Mouse (Mus musculus): ENCODE data around the gene Git1.
"Not testable (repeated sequence)": the region's sequence is repeated elsewhere in the genome, so short reads cannot be mapped to it uniquely, and the experiment has no call there.

Git1 gene

GRCm38 (mm10) chr11:77519043-77519442 lies 25.7 kb downstream of the Git1 start, which contains the start of gene Gm10392:
Gene Gm10392 (minus strand): TSS chr11:77519198.
- DNase-seq (ENCODE audit: low spot score in 2 of 2) = no peak

DNA sequence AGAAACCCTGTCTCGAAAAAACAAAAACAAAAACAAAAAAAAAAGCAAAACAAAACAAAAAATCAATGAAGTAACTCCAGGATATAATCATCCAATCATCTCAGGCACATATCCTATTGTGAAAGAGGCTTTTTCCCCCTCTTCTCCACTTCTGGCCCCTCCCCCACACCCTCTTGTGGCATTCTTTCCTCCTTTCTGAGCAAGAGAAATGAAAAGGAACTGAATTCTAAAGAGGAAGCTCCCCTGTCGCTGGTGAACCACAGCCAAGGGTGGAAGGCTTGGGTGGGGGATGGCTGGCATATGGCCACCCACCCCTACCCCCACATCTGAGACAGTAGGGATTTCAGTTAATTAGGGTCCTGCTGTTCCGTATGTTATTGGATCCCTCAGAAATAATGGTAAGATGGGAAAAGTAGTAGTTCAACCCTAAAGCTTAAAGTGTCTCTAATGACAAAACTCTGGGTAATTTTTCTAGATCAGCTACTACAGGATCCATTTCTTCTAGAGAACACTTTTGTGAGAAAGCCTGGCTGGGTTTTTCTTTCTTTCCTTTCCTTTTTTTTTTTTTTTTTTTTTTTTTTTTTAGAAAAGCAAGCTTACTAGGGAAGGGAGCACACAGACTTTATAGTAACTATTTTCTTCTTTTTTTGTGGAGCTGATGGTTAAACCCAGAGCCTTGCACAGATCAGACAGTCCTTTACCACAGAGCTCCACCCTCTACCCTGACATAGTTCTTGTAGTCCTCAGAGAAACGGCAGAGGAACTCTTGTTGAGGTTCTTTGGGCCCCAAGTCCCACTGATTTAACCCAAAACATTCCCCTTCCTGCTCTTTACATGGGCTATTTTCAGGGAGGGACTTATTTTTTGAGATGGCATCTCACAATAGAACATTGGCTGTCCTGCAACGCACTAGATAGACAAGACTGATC lies 27.5 kb downstream of the Git1 start:
- no peak for DNase-seq (ENCODE audit: low spot score in 2 of 2)

- no peak for DNase-seq (ENCODE audit: low spot score in 2 of 2)
Measured at GRCm38 (mm10) chr11:77525804-77526486, 32.6 kb downstream of the Git1 start.

GRCm38 (mm10) chr11:77528420-77528819 lies 35.1 kb downstream of the Git1 start:
- not testable (repeated sequence) for DNase-seq (ENCODE audit: low spot score in 2 of 2)

- DNase-seq (ENCODE audit: low spot score in 2 of 2) = no peak
Measured at GRCm38 (mm10) chr11:77529644-77530043, 36.3 kb downstream of the Git1 start.

- DNase-seq (ENCODE audit: low spot score in 2 of 2) = no peak
Measured at GRCm38 (mm10) chr11:77530862-77531261, 37.5 kb downstream of the Git1 start.

DNA sequence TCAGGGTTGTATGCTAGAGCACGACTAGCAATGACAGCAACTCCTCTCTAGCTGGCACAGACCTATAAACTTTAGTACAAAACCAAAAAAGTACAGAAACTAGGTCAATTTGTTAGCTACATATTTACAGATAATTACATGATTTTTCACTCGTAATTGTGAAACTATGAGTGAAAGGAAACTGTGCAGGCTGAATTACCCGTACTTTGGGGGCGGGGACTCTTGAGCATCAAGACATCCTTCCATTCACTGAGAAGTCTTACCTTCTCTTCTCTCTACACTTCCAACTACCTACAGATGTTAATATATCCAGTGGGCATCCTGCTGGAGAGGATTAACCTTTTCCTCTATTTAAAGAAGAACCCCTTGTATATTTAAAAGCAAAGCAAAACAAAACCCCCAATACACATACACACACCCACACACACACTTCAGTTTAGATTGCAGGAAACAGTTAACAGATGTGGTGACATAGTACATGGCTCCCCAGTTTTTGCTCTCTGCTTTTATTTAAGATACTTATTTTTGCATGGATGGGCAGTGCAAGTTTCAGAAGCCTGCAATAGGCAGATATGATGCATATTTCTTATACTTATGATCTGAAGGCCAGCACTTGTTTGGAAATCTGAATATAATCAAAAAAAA lies 39.0 kb downstream of the Git1 start:
- DNase-seq (ENCODE audit: low spot score in 2 of 2) = no peak

DNA sequence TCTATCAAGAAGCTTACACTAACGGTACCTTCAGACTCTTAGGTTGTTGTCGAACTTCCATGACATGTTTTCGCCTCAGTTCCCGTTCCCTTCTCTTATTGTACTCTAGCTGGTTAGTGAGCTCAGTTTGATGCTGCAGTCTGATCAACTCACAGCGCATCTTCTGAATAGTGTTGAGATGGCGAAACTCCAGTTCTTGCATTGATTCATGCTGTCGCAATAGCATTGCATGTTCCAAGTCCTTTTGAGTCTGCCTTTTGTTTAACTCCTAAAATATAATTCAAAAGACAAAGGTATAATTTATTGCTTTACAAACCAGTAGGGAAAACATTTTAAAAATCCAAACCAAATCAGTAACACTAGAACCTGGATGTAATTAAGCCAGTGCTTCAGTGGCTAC lies 51.9 kb downstream of the Git1 start:
- no peak for DNase-seq (ENCODE audit: low spot score in 2 of 2)
